Mouse (Mus musculus): ENCODE results near the gene Fgfr2. TPM values are rescaled to one million over a fixed set of nuclear protein-coding genes. Genes with fewer than 3 reads are reported as not detected.

Fgfr2 gene
- polyA plus RNA-seq, 1 experiment from 2014 or later = 18.5 TPM

DNA sequence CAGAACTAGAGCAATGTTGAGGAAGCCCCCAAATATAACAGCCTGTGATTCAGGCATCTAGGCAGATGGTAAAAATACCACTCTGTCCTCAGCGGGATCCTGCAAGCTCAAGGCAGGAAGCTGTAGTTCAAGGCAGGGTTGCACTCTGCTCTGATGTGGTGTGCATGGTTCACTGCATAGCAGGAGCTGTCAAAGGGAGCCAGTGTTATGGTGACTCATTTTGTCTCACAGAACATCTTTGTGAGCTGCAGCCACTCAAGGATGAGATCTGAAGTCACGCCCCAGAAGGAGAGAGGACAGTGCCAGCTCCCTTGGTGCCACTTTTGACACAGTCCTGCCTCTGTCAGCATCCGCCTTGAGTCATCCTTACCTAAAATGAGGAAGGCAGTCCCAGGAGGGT lies 1185.5 kb downstream of the Fgfr2 start:
- Histone ChIP-seq H3K36me3 (no peaks in the 10 kb centered on the region), H3K9me3 (replicated peaks) (no peaks in the 10 kb centered on the region), H3K4me2 (no peak overlapping the region), H3K9ac (no peak overlapping the region), H3K4me3 (no peak overlapping the region), H3K4me1 (no peaks in the 10 kb centered on the region), H3K27ac (no peak overlapping the region), H3K27me3 (replicated peaks) (no peaks in the 10 kb centered on the region)
- no peak for ATAC-seq
- WGBS (ENCODE audit: insufficient replicate concordance) = 56% methylated on average over 3 of the region's 3 CpGs

GRCm38 (mm10) chr7:131927288-131928050 lies 1195.7 kb downstream of the Fgfr2 start:
- Histone ChIP-seq H3K4me2 (no peak overlapping the region), H3K9me3 (replicated peaks) (no peaks in the 10 kb centered on the region), H3K4me1 (no peaks in the 10 kb centered on the region), H3K27me3 (replicated peaks) (no peaks in the 10 kb centered on the region), H3K9ac (no peak overlapping the region), H3K27ac (no peak overlapping the region), H3K4me3 (no peak overlapping the region), H3K36me3 (no peaks in the 10 kb centered on the region)
- no peak for ATAC-seq
- 53% methylated on average over 9 of the region's 9 CpGs for WGBS (ENCODE audit: insufficient replicate concordance)

DNA sequence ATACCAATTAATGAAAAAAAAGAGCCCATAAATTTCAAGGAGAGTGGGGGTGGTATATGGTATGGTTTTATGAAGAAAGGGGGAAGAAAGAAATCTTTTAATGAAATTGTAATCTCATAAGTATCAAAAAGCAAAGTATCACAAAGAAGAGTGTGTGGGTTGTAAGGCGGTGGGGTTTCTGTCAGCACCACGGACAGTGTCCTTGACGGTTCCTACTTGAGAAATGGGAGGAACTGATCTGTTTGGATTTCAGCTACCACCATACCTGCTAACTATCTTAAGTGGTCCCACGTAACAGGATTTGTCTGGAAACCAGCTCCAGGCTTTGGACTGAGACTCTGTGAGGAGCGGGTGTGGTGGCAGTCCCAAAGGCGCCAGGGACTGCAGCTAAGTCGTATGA lies 1205.8 kb downstream of the Fgfr2 start:
- H3K4me3 ChIP-seq = no peak overlapping the region
- no peak overlapping the region for H3K9ac ChIP-seq
- H3K36me3 ChIP-seq = no peaks in the 10 kb centered on the region
- H3K9me3 ChIP-seq (replicated peaks) = no peaks in the 10 kb centered on the region
- H3K4me2 ChIP-seq = no peak overlapping the region
- whole genome bisulfite sequencing (ENCODE audit: insufficient replicate concordance) = 39% methylated on average over 7 of the region's 7 CpGs
- no peaks in the 10 kb centered on the region for H3K4me1 ChIP-seq
- no peaks in the 10 kb centered on the region for H3K27me3 ChIP-seq (replicated peaks)
- ATAC-seq = no peak
- H3K27ac ChIP-seq = no peak overlapping the region

GRCm38 (mm10) chr7:131909611-131910010 lies 1213.5 kb downstream of the Fgfr2 start:
- Histone ChIP-seq H3K4me1 (no peaks in the 10 kb centered on the region), H3K36me3 (no peaks in the 10 kb centered on the region), H3K27ac (no peak overlapping the region), H3K27me3 (replicated peaks) (no peaks in the 10 kb centered on the region), H3K4me2 (no peak overlapping the region), H3K9me3 (replicated peaks) (0 out of 2 replicates have a peak, but pooled peaks cover 3% of the 10 kb centered on the region), H3K4me3 (no peak overlapping the region), H3K9ac (no peak overlapping the region)
- ATAC-seq = no peak
- 58% methylated on average over 4 of the region's 4 CpGs for WGBS (ENCODE audit: insufficient replicate concordance)

- 61% methylated on average over 10 of the region's 10 CpGs for WGBS (ENCODE audit: insufficient replicate concordance)
- Histone ChIP-seq H3K4me1 (no peaks in the 10 kb centered on the region), H3K27me3 (replicated peaks) (no peaks in the 10 kb centered on the region), H3K4me2 (no peak overlapping the region), H3K4me3 (no peak overlapping the region), H3K27ac (no peak overlapping the region), H3K9ac (no peak overlapping the region), H3K36me3 (no peaks in the 10 kb centered on the region), H3K9me3 (replicated peaks) (0 out of 2 replicates have a peak, but pooled peaks cover 3% of the 10 kb centered on the region)
- no peak for ATAC-seq
Observed at GRCm38 (mm10) chr7:131906499-131907190, 1216.5 kb downstream of the Fgfr2 start.

- ATAC-seq = no peak
- 4% methylated on average over 2 of the region's 2 CpGs for WGBS (ENCODE audit: insufficient replicate concordance)
- Histone ChIP-seq H3K27me3 (replicated peaks) (no peaks in the 10 kb centered on the region), H3K9me3 (replicated peaks) (no peaks in the 10 kb centered on the region), H3K9ac (no peak overlapping the region), H3K4me1 (no peaks in the 10 kb centered on the region), H3K27ac (no peak overlapping the region), H3K4me3 (no peak overlapping the region), H3K4me2 (no peak overlapping the region), H3K36me3 (no peaks in the 10 kb centered on the region)
Observed at GRCm38 (mm10) chr7:131899356-131899755, 1223.8 kb downstream of the Fgfr2 start.

DNA sequence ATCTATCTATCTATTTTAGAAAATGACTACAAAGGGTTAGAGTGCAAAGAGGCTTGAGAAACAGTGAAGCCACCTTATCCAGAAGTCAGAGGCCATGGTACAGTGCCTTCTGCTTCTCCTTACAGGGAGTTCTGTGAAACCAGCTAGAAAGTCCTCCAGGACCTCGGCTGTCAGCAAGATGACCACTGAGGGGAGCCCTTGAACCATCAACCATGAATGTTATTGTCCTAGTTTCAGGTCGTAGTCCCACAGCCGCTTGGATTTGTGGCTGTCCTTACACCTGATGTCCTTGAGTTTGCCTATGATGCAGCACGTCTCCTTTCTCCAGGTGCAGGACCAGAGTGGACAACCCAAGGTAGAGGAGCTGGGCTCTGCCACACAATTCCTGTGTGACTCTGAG lies 1225.9 kb downstream of the Fgfr2 start:
- H3K27me3 ChIP-seq (replicated peaks) = no peaks in the 10 kb centered on the region
- H3K27ac ChIP-seq = no peak overlapping the region
- 19% methylated on average over 4 of the region's 4 CpGs for WGBS (ENCODE audit: insufficient replicate concordance)
- H3K4me3 ChIP-seq = no peak overlapping the region
- no peaks in the 10 kb centered on the region for H3K4me1 ChIP-seq
- no peak overlapping the region for H3K4me2 ChIP-seq
- no peaks in the 10 kb centered on the region for H3K36me3 ChIP-seq
- no peak for ATAC-seq
- no peak overlapping the region for H3K9ac ChIP-seq
- H3K9me3 ChIP-seq (replicated peaks) = no peaks in the 10 kb centered on the region

- Histone ChIP-seq H3K4me1 (no peaks in the 10 kb centered on the region), H3K4me3 (no peak overlapping the region), H3K9ac (no peak overlapping the region), H3K9me3 (replicated peaks) (no peaks in the 10 kb centered on the region), H3K27me3 (replicated peaks) (no peaks in the 10 kb centered on the region), H3K4me2 (no peak overlapping the region), H3K27ac (no peak overlapping the region), H3K36me3 (no peaks in the 10 kb centered on the region)
- 45% methylated on average over 6 of the region's 6 CpGs for WGBS (ENCODE audit: insufficient replicate concordance)
- ATAC-seq = no peak
Observed at GRCm38 (mm10) chr7:131882824-131883223, 1240.3 kb downstream of the Fgfr2 start.

- 48% methylated on average over 5 of the region's 5 CpGs for WGBS (ENCODE audit: insufficient replicate concordance)
- Histone ChIP-seq H3K9me3 (replicated peaks) (no peaks in the 10 kb centered on the region), H3K4me1 (no peaks in the 10 kb centered on the region), H3K9ac (no peak overlapping the region), H3K4me3 (no peak overlapping the region), H3K27ac (no peak overlapping the region), H3K36me3 (no peaks in the 10 kb centered on the region), H3K4me2 (no peak overlapping the region), H3K27me3 (replicated peaks) (no peaks in the 10 kb centered on the region)
- no peak for ATAC-seq
Observed at GRCm38 (mm10) chr7:131881876-131882615, 1241.1 kb downstream of the Fgfr2 start.

GRCm38 (mm10) chr7:131880150-131880549 lies 1243.0 kb downstream of the Fgfr2 start:
- no peak overlapping the region for H3K27ac ChIP-seq
- no peaks in the 10 kb centered on the region for H3K27me3 ChIP-seq (replicated peaks)
- no peaks in the 10 kb centered on the region for H3K36me3 ChIP-seq
- ATAC-seq = no peak
- no peak overlapping the region for H3K4me2 ChIP-seq
- 64% methylated on average over 5 of the region's 5 CpGs for WGBS (ENCODE audit: insufficient replicate concordance)
- H3K4me1 ChIP-seq = no peaks in the 10 kb centered on the region
- H3K9me3 ChIP-seq (replicated peaks) = no peaks in the 10 kb centered on the region
- no peak overlapping the region for H3K4me3 ChIP-seq
- no peak overlapping the region for H3K9ac ChIP-seq

- no peaks in the 10 kb centered on the region for H3K4me1 ChIP-seq
- no peak overlapping the region for H3K27ac ChIP-seq
- H3K4me3 ChIP-seq = no peak overlapping the region
- H3K27me3 ChIP-seq (replicated peaks) = no peaks in the 10 kb centered on the region
- ATAC-seq = no peak
- H3K36me3 ChIP-seq = no peaks in the 10 kb centered on the region
- H3K9ac ChIP-seq = no peak overlapping the region
- 55% methylated on average over 8 of the region's 8 CpGs for WGBS (ENCODE audit: insufficient replicate concordance)
- no peak overlapping the region for H3K4me2 ChIP-seq
- no peaks in the 10 kb centered on the region for H3K9me3 ChIP-seq (replicated peaks)
Observed at GRCm38 (mm10) chr7:131878846-131879245, 1244.3 kb downstream of the Fgfr2 start.

- H3K4me3 ChIP-seq = no peak overlapping the region
- no peaks in the 10 kb centered on the region for H3K27me3 ChIP-seq (replicated peaks)
- H3K4me1 ChIP-seq = no peaks in the 10 kb centered on the region
- no peak overlapping the region for H3K27ac ChIP-seq
- H3K9ac ChIP-seq = no peak overlapping the region
- no peak overlapping the region for H3K4me2 ChIP-seq
- H3K36me3 ChIP-seq = no peaks in the 10 kb centered on the region
- H3K9me3 ChIP-seq (replicated peaks) = no peaks in the 10 kb centered on the region
- no peak for ATAC-seq
Observed at GRCm38 (mm10) chr7:131861157-131861556, 1262.0 kb downstream of the Fgfr2 start.

Data from liver, embryonic 12.5 days (tissue).